Mouse (Mus musculus) kidney, adult 2 months (tissue): ENCODE data around the gene Adtrp. TPM values are rescaled to one million over a fixed set of nuclear protein-coding genes. Genes with fewer than 3 reads are reported as not detected.

Experiments used
- DNase-seq: peaks from one replicate; pipeline ENCODE4 v3.0.0; 2021
- H3K27ac ChIP-seq: fragments of 200-500 bp; 2 replicates; pipeline ENCODE4 v1.5.1; 2012; ENCODE audit warnings: low read depth, low read length, control low read depth, inconsistent platforms; ENCODE audit not compliant: insufficient read depth
- H3K27me3 ChIP-seq: fragments of 200-500 bp; replicated peaks from 2 replicates; pipeline ENCODE4 v1.6.1; 2012; ENCODE audit warnings: mild to moderate bottlenecking, moderate library complexity, low read length, inconsistent platforms; ENCODE audit not compliant: control insufficient read depth, insufficient read depth
- H3K36me3 ChIP-seq: fragments of 200-500 bp; 2 replicates; pipeline ENCODE4 v1.6.1; 2012; ENCODE audit warnings: mild to moderate bottlenecking, moderate library complexity, low read length, inconsistent platforms; ENCODE audit not compliant: control insufficient read depth, insufficient read depth
- H3K4me1 ChIP-seq: fragments of 200-500 bp; 2 replicates; pipeline ENCODE4 v1.6.1; 2011; ENCODE audit warnings: low read length; ENCODE audit not compliant: control insufficient read depth, insufficient read depth
- H3K4me3 ChIP-seq: fragments of 200-500 bp; 2 replicates; pipeline ENCODE4 v1.5.1; 2011; ENCODE audit warnings: mild to moderate bottlenecking, low read depth, low read length, control low read depth; ENCODE audit not compliant: insufficient read depth
- CTCF ChIP-seq: fragments of 200-500 bp; conservative IDR thresholded peaks from 2 replicates; pipeline ENCODE4 v1.5.1; 2011; ENCODE audit warnings: low read depth, mild to moderate bottlenecking, control low read depth, low read length, moderate library complexity, mixed read lengths; ENCODE audit not compliant: insufficient read depth, insufficient read length
- POLR2A ChIP-seq: fragments of 200-500 bp; IDR thresholded peaks from one replicate; pipeline ENCODE4 v1.6.1; 2011; ENCODE audit warnings: low read depth, low read length, control low read depth
- WGBS: fragments of 180-500 bp; shearing (Covaris S2); methylation state at CpG from one replicate; pipeline ENCODE4 v1.1.7; 2018; 5-methylcytosine and 5-hydroxymethylcytosine counted together
- polyA plus RNA-seq: library from polyadenylated mRNA; depleted of rRNA; stranded (reverse); fragments of >200 nt; gene quantifications from 2 replicates; pipeline ENCODE4 v1.2.3, GENCODE M21; 2012

The Adtrp gene
- polyA plus RNA-seq, 1 experiment = 165 TPM

GRCm38 (mm10) chr13:41819484-41819883 lies 28.0 kb downstream of the Adtrp start:
- H3K27me3 ChIP-seq = no peaks in the 10 kb centered on the region
- no peak overlapping the region for H3K4me3 ChIP-seq
- no peak for TF ChIP-seq CTCF
- TF ChIP-seq POLR2A = no peak
- H3K27ac ChIP-seq = no peak overlapping the region
- DNase-seq = no peak
- 91% methylated on average over 4 of the region's 4 CpGs for WGBS
- no peaks in the 10 kb centered on the region for H3K4me1 ChIP-seq
- no peaks in the 10 kb centered on the region for H3K36me3 ChIP-seq

- TF ChIP-seq POLR2A (no peak), CTCF (no peak)
- Histone ChIP-seq H3K4me1 (0 out of 2 replicates have a peak, but pooled peaks cover 2% of the 10 kb centered on the region), H3K36me3 (no peaks in the 10 kb centered on the region), H3K27ac (no peak overlapping the region), H3K27me3 (no peaks in the 10 kb centered on the region), H3K4me3 (no peak overlapping the region)
- 34% methylated on average over 4 of the region's 4 CpGs for WGBS
- DNase-seq = peak; percentile 84
These were observed 29.9 kb downstream of the Adtrp start for GRCm38 (mm10) chr13:41817583-41817982.

- Histone ChIP-seq H3K4me1 (0 out of 2 replicates have a peak, but pooled peaks cover 2% of the 10 kb centered on the region), H3K27me3 (no peaks in the 10 kb centered on the region), H3K27ac (no peak overlapping the region), H3K36me3 (no peaks in the 10 kb centered on the region), H3K4me3 (no peak overlapping the region)
- DNase-seq = no peak
- WGBS = 93% methylated on average over 4 of the region's 4 CpGs
- no peak for TF ChIP-seq POLR2A
- no peak for TF ChIP-seq CTCF
These were observed 30.8 kb downstream of the Adtrp start for GRCm38 (mm10) chr13:41816643-41817042.

- Histone ChIP-seq H3K27ac (no peak overlapping the region), H3K36me3 (no peaks in the 10 kb centered on the region; the same call in 1 of the 2 replicates), H3K27me3 (no peaks in the 10 kb centered on the region), H3K4me1 (0 out of 2 replicates have a peak, but pooled peaks cover 2% of the 10 kb centered on the region), H3K4me3 (no peak overlapping the region)
- no peak for DNase-seq
- 88% methylated on average over 7 of the region's 7 CpGs for WGBS
- no peak for TF ChIP-seq POLR2A
- TF ChIP-seq CTCF = no peak
These were observed 36.7 kb downstream of the Adtrp start for GRCm38 (mm10) chr13:41810776-41811175.

GRCm38 (mm10) chr13:41807815-41808214 lies 39.7 kb downstream of the Adtrp start:
- H3K4me1 ChIP-seq = 0 out of 2 replicates have a peak, but pooled peaks cover under 1% of the 10 kb centered on the region
- no peaks in the 10 kb centered on the region for H3K27me3 ChIP-seq
- no peaks in the 10 kb centered on the region; the same call in 1 of the 2 replicates for H3K36me3 ChIP-seq
- no peak overlapping the region for H3K27ac ChIP-seq
- DNase-seq = no peak
- no peak overlapping the region for H3K4me3 ChIP-seq
- 73% methylated on average over 4 of the region's 4 CpGs for WGBS
- TF ChIP-seq CTCF = no peak
- TF ChIP-seq POLR2A = no peak

- Histone ChIP-seq H3K27me3 (no peaks in the 10 kb centered on the region), H3K4me1 (no peaks in the 10 kb centered on the region), H3K27ac (no peak overlapping the region), H3K4me3 (no peak overlapping the region), H3K36me3 (no peaks in the 10 kb centered on the region; the same call in 1 of the 2 replicates)
- no peak for DNase-seq
- TF ChIP-seq CTCF (no peak), POLR2A (no peak)
- WGBS = 75% methylated on average over 4 of the region's 4 CpGs
These were observed 40.2 kb downstream of the Adtrp start for GRCm38 (mm10) chr13:41807300-41807699.

- TF ChIP-seq CTCF (no peak), POLR2A (no peak)
- 82% methylated on average over 7 of the region's 7 CpGs for WGBS
- no peaks in the 10 kb centered on the region for H3K27me3 ChIP-seq
- no peak overlapping the region for H3K27ac ChIP-seq
- H3K4me1 ChIP-seq = no peaks in the 10 kb centered on the region
- H3K36me3 ChIP-seq = no peaks in the 10 kb centered on the region
- H3K4me3 ChIP-seq = no peak overlapping the region
- no peak for DNase-seq
These were observed 42.2 kb downstream of the Adtrp start for GRCm38 (mm10) chr13:41805138-41805820.
